Mouse (Mus musculus): ENCODE measurements around the gene Cyb561d2.

GRCm38 (mm10) chr9:107590058-107590772 lies 48.2 kb upstream of the Cyb561d2 start:
- TF ChIP-seq CTCF (conservative IDR thresholded peaks at IDR 0.05; ENCODE audit: insufficient read depth, insufficient read length, low read depth, low read length): no peak
- TF ChIP-seq POLR2A (IDR thresholded peaks at IDR 0.05; ENCODE audit: low read depth, low read length): no peak
